Mouse (Mus musculus) liver, embryonic 16.5 days (tissue): ENCODE results near the gene Mrpl47. TPM values are rescaled to one million over a fixed set of nuclear protein-coding genes. Genes with fewer than 3 reads are reported as not detected.
"Not testable (repeated sequence)": the region's sequence is repeated elsewhere in the genome, so short reads cannot be mapped to it uniquely, and the experiment has no call there.

Experiments
- ATAC-seq: fragments of 200-750 bp; cut with Nextera tagmentation; 2 replicates; pipeline ENCODE4 v1.8.0; 2017; ENCODE audit warnings: low read depth, mild to moderate bottlenecking, moderate number of reproducible peaks, moderate library complexity
- H3K27ac ChIP-seq: fragments of 300-500 bp; sonication (generic); 2 replicates; pipeline ENCODE4 v1.5.1; 2014; ENCODE audit warnings: mild to moderate bottlenecking, low read length
- H3K27me3 ChIP-seq: fragments of 300-500 bp; sonication (generic); 2 replicates; pipeline ENCODE4 v1.6.1; 2014; ENCODE audit warnings: low read depth, low read length, mixed read lengths; ENCODE audit not compliant: control insufficient read depth, insufficient read depth
- H3K36me3 ChIP-seq: fragments of 300-500 bp; sonication (generic); 2 replicates; pipeline ENCODE4 v1.6.1; 2014; ENCODE audit warnings: mild to moderate bottlenecking; ENCODE audit not compliant: control insufficient read depth, insufficient read depth
- H3K4me1 ChIP-seq: fragments of 300-500 bp; sonication (generic); 2 replicates; pipeline ENCODE4 v1.6.1; 2014; ENCODE audit warnings: low read depth, low read length, mixed read lengths; ENCODE audit not compliant: control insufficient read depth
- H3K4me2 ChIP-seq: fragments of 300-500 bp; sonication (generic); 2 replicates; pipeline ENCODE4 v1.6.1; 2014; ENCODE audit warnings: low read depth, low read length, mixed read lengths
- H3K4me3 ChIP-seq: fragments of 300-500 bp; sonication (generic); 2 replicates; pipeline ENCODE4 v1.5.1; 2014; ENCODE audit warnings: low read depth, mild to moderate bottlenecking, low read length
- H3K9ac ChIP-seq: fragments of 300-500 bp; sonication (generic); 2 replicates; pipeline ENCODE4 v1.6.1; 2014; ENCODE audit warnings: low read depth, low read length
- H3K9me3 ChIP-seq: fragments of 300-500 bp; sonication (generic); replicated peaks from 2 replicates; pipeline ENCODE4 v1.6.1; 2016; ENCODE audit warnings: low read length; ENCODE audit not compliant: control insufficient read depth
- WGBS: fragments of 180-500 bp; shearing (Covaris S2); extraction: QIAGEN DNeasy Blood & Tissue Kit; methylation state at CpG from one replicate; pipeline ENCODE4 v1.1.7; 2014; ENCODE audit not compliant: insufficient replicate concordance; 5-methylcytosine and 5-hydroxymethylcytosine counted together
- polyA plus RNA-seq: library from polyadenylated mRNA; unstranded; fragments of >200 nt; fragmentation: Nextera tagmentation; extraction: Ambion mirVana; gene quantifications from 2 replicates; pipeline ENCODE4 v1.2.1, GENCODE M21; 2015

Mrpl47 gene
- polyA plus RNA-seq, 1 experiment from 2014 or later, result 12.7 TPM

DNA sequence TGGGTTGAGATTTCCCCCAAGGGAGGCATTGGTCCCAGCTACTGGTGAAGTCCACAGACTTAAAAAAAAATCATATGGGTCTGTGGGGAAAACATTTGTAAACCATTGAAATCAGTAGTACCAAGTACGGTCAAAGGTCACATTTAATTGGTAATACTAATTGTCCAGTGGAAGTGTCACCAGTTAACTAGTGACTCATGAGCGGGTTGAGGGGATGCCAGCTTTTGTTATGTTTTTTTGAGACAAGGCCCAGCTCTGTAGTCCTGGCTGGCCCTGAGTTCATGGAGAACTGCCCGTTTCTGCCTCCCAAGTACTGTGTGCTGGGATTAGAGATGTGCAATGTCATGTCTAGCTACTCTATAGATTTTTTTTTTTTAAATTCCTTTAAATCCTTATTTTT lies 23.7 kb downstream of the Mrpl47 start:
- ATAC-seq, result no peak
- no peak overlapping the region for H3K4me2 ChIP-seq
- 85% methylated on average over 3 of the region's 3 CpGs for WGBS
- H3K9me3 ChIP-seq, result no peaks in the 10 kb centered on the region
- no peak overlapping the region for H3K9ac ChIP-seq
- H3K4me3 ChIP-seq, result no peak overlapping the region
- H3K27ac ChIP-seq, result no peak overlapping the region
- H3K36me3 ChIP-seq, result peaks cover 49% of the 10 kb centered on the region
- no peaks in the 10 kb centered on the region for H3K27me3 ChIP-seq
- H3K4me1 ChIP-seq, result peaks cover 6% of the 10 kb centered on the region

- H3K27me3 ChIP-seq, result no peaks in the 10 kb centered on the region
- no peak for ATAC-seq
- H3K27ac ChIP-seq, result peak overlapping the region; percentile 31
- 7% methylated on average over 9 of the region's 9 CpGs for WGBS
- H3K36me3 ChIP-seq, result peaks cover 17% of the 10 kb centered on the region
- H3K9ac ChIP-seq, result peak overlapping the region; percentile 91
- H3K4me1 ChIP-seq, result peaks cover 9% of the 10 kb centered on the region
- peak overlapping the region; percentile 67 for H3K4me2 ChIP-seq
- no peaks in the 10 kb centered on the region for H3K9me3 ChIP-seq
- peak overlapping the region; percentile 79 for H3K4me3 ChIP-seq
These were observed 28.0 kb downstream of the Mrpl47 start for GRCm38 (mm10) chr3:32709388-32709787.

GRCm38 (mm10) chr3:32708368-32709231 lies 28.8 kb downstream of the Mrpl47 start:
- ATAC-seq, result peak; percentile 98
- peak overlapping the region; percentile 67 for H3K4me2 ChIP-seq
- H3K9me3 ChIP-seq, result no peaks in the 10 kb centered on the region
- H3K27ac ChIP-seq, result peak overlapping the region; percentile 87
- peaks cover 9% of the 10 kb centered on the region for H3K4me1 ChIP-seq
- H3K36me3 ChIP-seq, result peaks cover 13% of the 10 kb centered on the region
- peak overlapping the region; percentile 91 for H3K9ac ChIP-seq
- WGBS, result under 1% methylated on average over 90 of the region's 90 CpGs
- H3K27me3 ChIP-seq, result no peaks in the 10 kb centered on the region
- H3K4me3 ChIP-seq, result peak overlapping the region; percentile 79

- H3K27ac ChIP-seq, result no peak overlapping the region
- H3K9me3 ChIP-seq, result no peaks in the 10 kb centered on the region
These were observed 29.4 kb downstream of the Mrpl47 start for GRCm38 (mm10) chr3:32708052-32708367.

DNA sequence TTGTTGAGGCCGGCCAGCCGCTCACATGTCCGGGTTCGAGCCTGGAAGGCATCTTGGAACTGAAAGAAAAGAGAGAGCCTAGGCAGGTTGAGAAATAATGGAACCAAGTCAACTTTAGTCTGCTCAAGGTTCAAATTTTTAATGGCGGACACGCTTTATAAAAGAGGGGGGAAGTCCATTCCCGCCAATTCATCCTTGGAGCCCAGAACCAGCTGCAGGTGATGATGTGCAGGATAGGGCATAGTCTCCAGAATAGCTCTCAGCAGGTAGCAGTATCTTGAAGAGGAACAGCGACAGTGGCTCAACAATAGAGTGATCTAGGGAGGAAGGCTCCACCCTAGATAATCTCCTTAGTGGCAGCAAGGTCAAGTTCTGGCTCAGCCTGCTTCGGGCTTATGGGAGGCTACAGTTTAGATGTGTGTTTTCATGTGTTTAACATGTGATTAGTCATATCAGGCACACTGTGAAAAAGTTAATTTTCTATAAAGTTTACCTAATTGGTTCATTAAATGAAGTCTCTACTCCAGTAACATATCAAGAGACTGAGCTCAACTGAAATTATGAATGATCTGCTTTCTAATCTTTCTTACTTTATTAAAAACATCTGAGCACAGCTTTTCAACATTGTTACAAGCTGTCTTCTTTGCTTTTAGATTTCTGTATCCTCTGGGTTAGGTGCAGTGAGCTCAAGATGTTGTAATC lies 31.6 kb downstream of the Mrpl47 start, which contains the start of gene Actl6a:
Gene Actl6a (plus strand): TSS at position 652 of the 702 bp plus-strand sequence.
- not testable (repeated sequence) for H3K4me2 ChIP-seq, H3K27me3 ChIP-seq, ATAC-seq, H3K4me1 ChIP-seq, H3K27ac ChIP-seq, H3K4me3 ChIP-seq, H3K9ac ChIP-seq, H3K36me3 ChIP-seq, H3K9me3 ChIP-seq
- WGBS, result 62% methylated on average over 9 of the region's 9 CpGs

More at GRCm38 (mm10) chr3:32708052-32708367, 29.4 kb downstream of the Mrpl47 start:
- Histone ChIP-seq H3K4me3 (peak overlapping the region; percentile 79), H3K9ac (0 out of 2 replicates have a peak overlapping the region, but pooled peaks have one; percentile 44), H3K4me1 (peaks cover 9% of the 10 kb centered on the region), H3K36me3 (peaks cover 11% of the 10 kb centered on the region), H3K27me3 (no peaks in the 10 kb centered on the region), H3K4me2 (peak overlapping the region; percentile 67)
- WGBS, result 1% methylated on average over 4 of the region's 4 CpGs
- no peak for ATAC-seq

- H3K9ac ChIP-seq, H3K4me3 ChIP-seq, ATAC-seq, H3K36me3 ChIP-seq, H3K4me1 ChIP-seq, H3K4me2 ChIP-seq, H3K27ac ChIP-seq, H3K9me3 ChIP-seq, H3K27me3 ChIP-seq: not testable (repeated sequence)
- WGBS, result 85% methylated on average over 10 of the region's 10 CpGs
These were observed 32.8 kb downstream of the Mrpl47 start for GRCm38 (mm10) chr3:32704632-32705031.

DNA sequence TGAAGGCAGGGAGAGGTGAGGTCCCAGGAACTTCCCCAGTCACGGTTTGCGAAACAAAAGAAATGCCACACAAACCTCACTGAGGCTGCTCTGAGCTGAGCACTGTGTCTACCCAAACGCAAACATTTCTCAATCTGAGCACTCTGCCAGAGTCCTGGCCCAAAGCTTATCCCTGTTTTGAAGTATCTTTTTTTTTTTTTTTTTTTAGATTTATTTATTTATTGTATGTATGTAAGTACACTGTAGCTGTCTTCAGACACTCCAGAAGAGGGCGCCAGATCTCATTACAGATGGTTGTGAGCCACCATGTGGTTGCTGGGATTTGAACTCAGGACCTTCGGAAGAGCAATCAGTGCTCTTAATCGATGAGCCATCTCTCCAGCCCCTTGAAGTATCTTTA lies 33.4 kb downstream of the Mrpl47 start:
- H3K36me3 ChIP-seq, H3K4me3 ChIP-seq, ATAC-seq, H3K4me2 ChIP-seq, H3K4me1 ChIP-seq, H3K27ac ChIP-seq, H3K9ac ChIP-seq, H3K27me3 ChIP-seq, H3K9me3 ChIP-seq: not testable (repeated sequence)
- WGBS, result 72% methylated on average over 6 of the region's 6 CpGs

GRCm38 (mm10) chr3:32698228-32698863 lies 39.1 kb downstream of the Mrpl47 start:
- no peak overlapping the region for H3K27ac ChIP-seq
- no peaks in the 10 kb centered on the region for H3K27me3 ChIP-seq
- peak; percentile 53; the same call in 1 of the 2 replicates for ATAC-seq
- no peaks in the 10 kb centered on the region for H3K9me3 ChIP-seq
- H3K4me1 ChIP-seq, result peaks cover 5% of the 10 kb centered on the region; the same call in 1 of the 2 replicates
- no peaks in the 10 kb centered on the region for H3K36me3 ChIP-seq
- no peak overlapping the region for H3K4me3 ChIP-seq
- H3K4me2 ChIP-seq, result no peak overlapping the region
- 27% methylated on average over 7 of the region's 7 CpGs for WGBS
- H3K9ac ChIP-seq, result no peak overlapping the region
